Mouse (Mus musculus) brain, embryonic 14.5 days (tissue): ENCODE data around the gene Gpr137b. TPM values are rescaled to one million over a fixed set of nuclear protein-coding genes. Genes with fewer than 3 reads are reported as not detected.
A peak's percentile ranks its signal among the peaks of the same experiment; 100 is the strongest.
"Not testable (repeated sequence)": the region's sequence is repeated elsewhere in the genome, so short reads cannot be mapped to it uniquely, and the experiment has no call there.

ENCODE experiments used
- DNase-seq: peaks from one replicate; pipeline ENCODE4 v3.0.0-alpha.2; 2011; ENCODE audit warnings: low read depth
- CTCF ChIP-seq: fragments of 200-500 bp; IDR thresholded peaks from 2 replicates; pipeline ENCODE4 v1.5.1; 2012; ENCODE audit warnings: inconsistent platforms, mild to moderate bottlenecking, moderate library complexity, borderline replicate concordance; ENCODE audit not compliant: insufficient read depth, insufficient read length; ENCODE audit errors: extremely low read depth
- POLR2A ChIP-seq: fragments of 200-500 bp; IDR thresholded peaks from 2 replicates; pipeline ENCODE4 v1.6.1; 2012; ENCODE audit warnings: mild to moderate bottlenecking, inconsistent platforms, borderline replicate concordance; ENCODE audit not compliant: poor library complexity, insufficient read depth, insufficient read length, severe bottlenecking; ENCODE audit errors: extremely low read depth
- polyA plus RNA-seq: library from polyadenylated mRNA; depleted of rRNA; stranded (reverse); fragments of >200 nt; gene quantifications from 2 replicates; pipeline ENCODE4 v1.2.3, GENCODE M21; 2012; rRNA removed

Gene Gpr137b
- polyA plus RNA-seq: 29.8 and 30.7 TPM in 2 replicates

DNA sequence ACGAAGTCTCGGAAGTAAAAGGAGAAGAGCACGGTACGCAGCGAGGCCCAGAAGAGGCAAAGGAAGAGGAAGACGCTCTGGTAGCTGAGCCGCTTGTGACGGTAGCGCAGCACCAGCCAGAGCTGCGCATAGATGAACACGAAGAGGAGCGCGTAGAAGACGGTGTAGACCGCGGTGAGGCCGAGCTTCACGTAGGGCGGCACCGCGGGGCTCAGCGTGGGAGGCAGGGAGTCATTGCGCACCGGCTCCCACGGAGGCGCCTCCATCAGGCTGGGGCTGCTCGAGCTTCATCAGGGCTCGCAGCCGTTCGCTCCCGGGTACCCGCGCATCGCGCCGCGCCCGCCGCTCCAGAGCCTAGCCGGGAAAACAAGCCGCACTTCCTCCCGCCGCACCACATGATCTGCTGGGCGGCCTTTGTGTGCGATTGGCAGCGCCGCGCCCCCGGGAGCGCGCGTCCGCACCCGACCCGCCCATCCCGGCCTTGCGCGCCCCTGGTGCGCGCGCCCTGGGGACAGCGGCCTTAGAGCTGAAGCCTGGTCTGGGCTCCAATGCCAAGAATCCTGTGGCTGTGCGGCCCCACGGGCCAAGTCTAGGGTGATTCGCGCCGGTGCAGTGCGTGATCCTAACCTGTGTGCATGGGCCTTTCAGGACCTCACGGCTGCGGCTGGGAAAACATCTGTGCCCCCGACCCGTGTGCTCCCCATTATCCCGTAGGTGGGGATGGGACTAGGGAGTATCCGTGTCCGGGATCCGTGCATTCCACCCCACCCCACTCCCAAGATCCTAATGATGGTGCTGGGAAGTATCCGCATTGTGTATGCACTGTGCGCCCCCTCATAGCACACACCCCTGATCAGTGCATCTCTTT is at the start of gene Gpr137b:
Gene Gpr137b (minus strand): TSS at position 787 of the 868 bp plus-strand sequence.
- DNase-seq: peak; percentile 84
- TF ChIP-seq POLR2A: 0 out of 2 replicates have a peak, but pooled peaks have one; percentile 16

- not testable (repeated sequence) for DNase-seq
Measured at GRCm38 (mm10) chr13:13438112-13438953, 44.5 kb upstream of the Gpr137b start.

GRCm38 (mm10) chr13:13437460-13438015 is 43.7 kb upstream of the Gpr137b start, which contains the start of gene Nid1:
Nid1 (plus strand) TSS chr13:13437551.
- peak; percentile 9 for DNase-seq

DNA sequence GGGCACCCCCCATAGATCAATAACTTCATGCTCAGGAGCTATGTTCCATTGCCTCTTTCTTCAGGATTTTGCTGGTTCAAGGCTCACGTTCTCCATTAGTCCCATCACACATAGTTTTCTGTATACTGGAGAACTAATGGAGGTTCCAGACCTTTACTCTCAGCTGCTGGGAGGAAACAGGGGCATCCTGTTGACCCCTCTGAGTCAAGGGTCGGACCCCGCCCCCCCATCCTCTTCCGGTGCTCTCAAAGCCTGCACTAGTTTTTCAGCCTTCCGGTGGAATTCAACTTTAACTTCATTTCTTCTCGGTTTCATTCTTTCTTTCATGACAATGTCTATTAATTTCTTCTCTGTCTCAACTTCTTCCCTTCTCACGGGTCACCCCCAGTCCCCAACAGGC is 42.3 kb upstream of the Gpr137b start:
- not testable (repeated sequence) for DNase-seq

GRCm38 (mm10) chr13:13423301-13423700 is 29.5 kb upstream of the Gpr137b start:
- not testable (repeated sequence) for DNase-seq

GRCm38 (mm10) chr13:13418859-13419258 is 25.0 kb upstream of the Gpr137b start:
- not testable (repeated sequence) for DNase-seq

- not testable (repeated sequence) for DNase-seq
Measured at GRCm38 (mm10) chr13:13416007-13416337, 22.2 kb upstream of the Gpr137b start.

- TF ChIP-seq CTCF: peak; percentile 45; the same call in 1 of the 2 replicates
- DNase-seq: peak; percentile 66
Measured at GRCm38 (mm10) chr13:13415120-13416006, 21.5 kb upstream of the Gpr137b start.

DNA sequence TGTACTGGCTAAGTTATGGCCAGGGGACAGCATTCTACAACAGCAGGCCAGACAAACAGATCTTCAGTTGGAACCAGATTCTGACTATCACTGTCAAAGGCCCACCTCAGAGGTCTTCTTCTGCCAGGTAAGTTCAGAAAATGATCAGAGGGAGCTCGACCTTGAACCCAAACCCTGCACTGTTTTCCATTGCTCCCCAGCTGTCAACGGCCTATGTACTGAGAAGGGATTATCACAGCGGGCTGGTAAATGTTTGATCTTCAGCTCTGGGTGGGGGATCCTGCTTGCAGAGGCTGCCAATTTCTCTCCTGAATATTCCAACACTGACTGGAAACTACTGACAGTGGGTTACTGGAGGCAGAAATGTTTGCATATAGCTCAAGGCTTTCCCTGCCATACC is 20.4 kb upstream of the Gpr137b start:
- TF ChIP-seq CTCF: no peak
- TF ChIP-seq POLR2A: no peak
- no peak for DNase-seq

- DNase-seq: not testable (repeated sequence)
Measured at GRCm38 (mm10) chr13:13405511-13405910, 11.7 kb upstream of the Gpr137b start.

DNA sequence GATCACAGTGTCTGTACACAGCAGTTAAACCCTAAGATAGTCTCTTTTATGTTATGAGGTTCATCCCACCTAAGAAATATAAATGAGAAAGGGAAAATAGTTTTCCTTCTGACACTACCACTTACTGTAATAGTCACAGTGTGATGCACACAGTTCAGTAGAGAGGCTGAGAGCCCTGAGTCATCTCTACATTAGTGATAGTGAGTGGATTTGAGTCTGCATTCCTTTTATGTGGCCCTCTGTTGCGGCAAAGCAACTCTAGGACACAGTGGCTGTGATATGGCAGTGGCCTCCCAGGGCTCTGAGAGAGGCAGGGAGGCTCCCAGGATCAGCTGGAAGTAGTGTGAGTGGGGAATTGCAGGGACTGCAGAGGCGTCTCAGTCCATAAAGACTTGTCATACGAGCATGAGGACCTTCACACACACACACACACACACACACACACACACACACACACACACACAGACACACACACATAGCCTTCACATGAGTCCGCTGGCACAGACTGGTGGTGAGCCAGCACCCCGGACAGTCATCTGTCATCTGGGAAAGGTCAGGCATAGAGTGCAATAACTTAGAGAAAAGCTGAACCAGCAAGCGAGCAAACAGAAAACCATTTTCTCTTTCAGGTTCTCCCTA is 10.8 kb upstream of the Gpr137b start:
- DNase-seq: not testable (repeated sequence)

GRCm38 (mm10) chr13:13403839-13404238 is 10.0 kb upstream of the Gpr137b start:
- DNase-seq: not testable (repeated sequence)

GRCm38 (mm10) chr13:13403366-13403765 is 9.6 kb upstream of the Gpr137b start:
- DNase-seq: not testable (repeated sequence)

DNA sequence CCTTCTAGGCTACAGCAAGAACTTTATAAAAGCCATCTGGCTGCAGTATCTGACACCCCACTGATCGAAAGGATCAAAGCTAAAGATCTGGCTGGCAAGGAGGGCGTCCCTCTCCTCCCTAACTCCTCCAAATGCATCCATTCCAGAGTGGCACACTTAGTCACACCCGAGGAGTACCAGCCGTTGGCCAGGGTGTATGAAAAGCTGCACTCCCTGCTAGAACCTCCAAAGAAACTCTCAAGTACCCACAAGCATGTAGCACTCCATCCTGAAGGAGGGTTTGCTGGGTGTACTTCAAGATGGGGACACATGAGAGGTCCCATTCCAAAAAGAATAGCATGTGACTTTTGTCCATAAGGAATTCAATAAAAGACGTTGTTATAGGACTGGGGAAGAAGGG is 9.0 kb upstream of the Gpr137b start:
- DNase-seq: not testable (repeated sequence)

- DNase-seq: not testable (repeated sequence)
Measured at GRCm38 (mm10) chr13:13400851-13401250, 7.0 kb upstream of the Gpr137b start.

DNA sequence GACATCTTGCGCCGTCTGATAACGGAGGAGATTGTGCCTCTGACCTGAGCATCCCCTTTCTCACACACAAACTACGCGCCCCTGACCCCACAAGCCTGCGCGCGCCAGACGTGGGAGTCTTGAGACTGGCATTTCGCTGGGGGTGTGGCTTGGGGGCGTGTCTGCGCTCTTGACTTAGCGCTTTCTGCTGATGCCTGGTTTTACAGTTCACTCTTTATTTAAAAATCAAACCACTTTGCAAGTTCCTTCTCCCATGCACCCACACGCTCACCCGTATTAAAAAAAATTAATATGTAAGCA is 232 bp upstream of the Gpr137b start:
- DNase-seq: peak; percentile 76

DNA sequence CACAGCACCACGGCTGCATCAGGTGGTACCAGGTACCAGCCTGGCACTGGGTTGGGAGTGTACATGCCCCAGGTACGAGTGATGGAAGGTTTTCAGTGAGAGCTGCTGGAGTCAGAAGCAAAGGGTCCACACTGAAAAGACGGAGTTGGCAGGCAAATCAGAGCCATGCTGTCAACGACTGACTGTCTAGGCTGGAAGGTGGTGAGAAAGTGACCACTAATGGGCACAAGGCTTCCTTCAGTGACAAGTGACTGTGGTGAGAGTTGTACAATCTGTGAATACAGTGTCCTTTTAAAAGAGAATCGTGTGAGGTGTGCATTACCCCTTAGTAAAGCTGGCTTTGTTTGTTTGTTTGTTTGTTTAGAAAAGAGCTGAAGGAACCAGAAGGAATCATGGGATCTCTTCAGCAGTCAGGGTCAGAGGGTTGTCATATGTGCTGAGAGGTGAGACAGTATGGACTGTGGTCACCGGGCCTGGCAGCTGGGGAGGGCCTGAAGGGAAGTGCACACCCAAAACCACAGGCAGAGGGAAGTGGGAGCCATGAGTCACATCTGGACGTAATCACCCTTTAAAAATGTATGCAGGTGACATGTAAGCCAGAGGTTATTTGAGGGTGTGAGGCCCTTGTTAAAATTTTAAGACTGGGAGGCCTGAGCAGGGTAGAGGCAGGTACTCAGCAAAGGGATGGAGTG is 15.5 kb downstream of the Gpr137b start:
- not testable (repeated sequence) for DNase-seq
